Mouse (Mus musculus) MEL (cell line): ENCODE data around the gene Sepsecs. TPM values are rescaled to one million over a fixed set of nuclear protein-coding genes. Genes with fewer than 3 reads are reported as not detected.

Experiments
- DNase-seq: peaks from one replicate; pipeline ENCODE4 v3.0.0; 2011; ENCODE audit warnings: low read depth, low spot score
- H3K27ac ChIP-seq: 2 replicates; pipeline ENCODE4 v1.5.1; 2012; ENCODE audit warnings: low read depth, mild to moderate bottlenecking, control low read depth, low read length, moderate library complexity; ENCODE audit not compliant: control insufficient read depth
- H3K27me3 ChIP-seq, 2 experiments: fragments of 150-350 bp in 1 of 2; sonication (generic) in 1 of 2; 2 replicates each; pipeline ENCODE4 v1.6.1; 2012; ENCODE audit warnings: low read length in 2 of 2, mild to moderate bottlenecking in 2 of 2, improper control_type of control experiment in 1 of 2, moderate library complexity in 1 of 2; ENCODE audit not compliant: insufficient read depth in 2 of 2, control insufficient read depth in 1 of 2
- H3K36me3 ChIP-seq, 2 experiments: 2 replicates each; pipeline ENCODE4 v1.6.1; 2012 to 2014; ENCODE audit warnings: low read length in 2 of 2, improper control_type of control experiment in 1 of 2, inconsistent platforms in 1 of 2, mild to moderate bottlenecking in 1 of 2; ENCODE audit not compliant: insufficient read depth in 2 of 2, control insufficient read depth in 1 of 2
- H3K4me1 ChIP-seq, 2 experiments: fragments of 150-350 bp in 1 of 2; sonication (generic) in 1 of 2; 2 replicates each; pipeline ENCODE4 v1.6.1; 2012; ENCODE audit warnings: low read length in 2 of 2, improper control_type of control experiment in 1 of 2, mild to moderate bottlenecking in 1 of 2; ENCODE audit not compliant: insufficient read depth in 2 of 2, control insufficient read depth in 1 of 2
- H3K4me3 ChIP-seq, 2 experiments: fragments of 150-350 bp in 1 of 2; sonication (generic) in 1 of 2; 2 replicates each; pipeline ENCODE4 v1.5.1; 2012; ENCODE audit warnings: low read depth in 2 of 2, low read length in 2 of 2, mild to moderate bottlenecking in 2 of 2, moderate library complexity in 2 of 2, control low read depth in 1 of 2, improper control_type of control experiment in 1 of 2; ENCODE audit not compliant: control insufficient read depth in 1 of 2, insufficient read depth in 1 of 2
- H3K79me2 ChIP-seq: 2 replicates; pipeline ENCODE4 v1.6.1; 2012; ENCODE audit warnings: mild to moderate bottlenecking, low read length, moderate library complexity; ENCODE audit not compliant: control insufficient read depth, poor library complexity, insufficient read depth
- H3K9ac ChIP-seq: 2 replicates; pipeline ENCODE4 v1.6.1; 2012; ENCODE audit warnings: low read depth, mild to moderate bottlenecking, control low read depth, low read length, moderate library complexity; ENCODE audit not compliant: control insufficient read depth, poor library complexity, severe bottlenecking
- H3K9me3 ChIP-seq: fragments of 150-350 bp; sonication (generic); replicated peaks from 2 replicates; pipeline ENCODE4 v1.6.1; 2012; ENCODE audit warnings: mild to moderate bottlenecking, low read length, improper control_type of control experiment, moderate library complexity; ENCODE audit not compliant: insufficient read depth
- BHLHE40 ChIP-seq: IDR thresholded peaks from 2 replicates; pipeline ENCODE4 v1.6.1; 2012; ENCODE audit warnings: low read depth, mild to moderate bottlenecking, inconsistent platforms, low read length, improper control_type of control experiment, borderline replicate concordance
- CHD1 ChIP-seq: IDR thresholded peaks from 2 replicates; pipeline ENCODE4 v1.6.1; 2012; ENCODE audit warnings: low read depth, mild to moderate bottlenecking, inconsistent platforms, low read length, improper control_type of control experiment
- CHD2 ChIP-seq: IDR thresholded peaks from 2 replicates; pipeline ENCODE4 v1.6.1; 2011; ENCODE audit warnings: low read length, improper control_type of control experiment
- ELF1 ChIP-seq: IDR thresholded peaks from 2 replicates; pipeline ENCODE4 v1.6.1; 2014; ENCODE audit warnings: low read depth, mild to moderate bottlenecking, inconsistent platforms, low read length, improper control_type of control experiment, moderate library complexity
- EP300 ChIP-seq, 2 experiments: IDR thresholded peaks; 2 replicates each; pipeline ENCODE4 v1.6.1; 2011; ENCODE audit warnings: improper control_type of control experiment in 2 of 2, low read length in 2 of 2, low read depth in 1 of 2, mild to moderate bottlenecking in 1 of 2
- ETS1 ChIP-seq: IDR thresholded peaks from 2 replicates; pipeline ENCODE4 v1.6.1; 2012; ENCODE audit warnings: low read depth, mild to moderate bottlenecking, inconsistent platforms, low read length, improper control_type of control experiment, moderate library complexity
- GABPA ChIP-seq: IDR thresholded peaks from 2 replicates; pipeline ENCODE4 v1.6.1; 2012; ENCODE audit warnings: low read depth, mild to moderate bottlenecking, inconsistent platforms, low read length, improper control_type of control experiment, moderate library complexity
- MAX ChIP-seq: IDR thresholded peaks from 2 replicates; pipeline ENCODE4 v1.6.1; 2011; ENCODE audit warnings: low read length, improper control_type of control experiment
- MXI1 ChIP-seq: IDR thresholded peaks from 2 replicates; pipeline ENCODE4 v1.6.1; 2011; ENCODE audit warnings: mild to moderate bottlenecking, low read depth, low read length, improper control_type of control experiment
- MYB ChIP-seq: IDR thresholded peaks from 2 replicates; pipeline ENCODE4 v1.6.1; 2011; ENCODE audit warnings: mild to moderate bottlenecking, low read depth, low read length, improper control_type of control experiment
- MYC ChIP-seq: IDR thresholded peaks from 2 replicates; pipeline ENCODE4 v1.6.1; 2011; ENCODE audit warnings: low read depth, mild to moderate bottlenecking, low read length, improper control_type of control experiment, moderate library complexity
- NELFE ChIP-seq: IDR thresholded peaks from 2 replicates; pipeline ENCODE4 v1.6.1; 2011; ENCODE audit warnings: low read depth, low read length, improper control_type of control experiment
- POLR2A ChIP-seq, 2 experiments: IDR thresholded peaks; 2 replicates each; pipeline ENCODE4 v1.6.1; 2011 to 2012; ENCODE audit warnings: low read length in 2 of 2, mild to moderate bottlenecking in 2 of 2, control low read depth in 1 of 2, improper control_type of control experiment in 1 of 2, low read depth in 1 of 2, moderate library complexity in 1 of 2; ENCODE audit not compliant: control insufficient read depth in 1 of 2, insufficient read depth in 1 of 2, poor library complexity in 1 of 2
- SMC3 ChIP-seq: IDR thresholded peaks from 2 replicates; pipeline ENCODE4 v1.6.1; 2011; ENCODE audit warnings: low read depth, low read length, improper control_type of control experiment
- TBP ChIP-seq: IDR thresholded peaks from 2 replicates; pipeline ENCODE4 v1.8.0; 2011; ENCODE audit warnings: low read depth, low read length, improper control_type of control experiment
- UBTF ChIP-seq: IDR thresholded peaks from 2 replicates; pipeline ENCODE4 v1.6.1; 2012; ENCODE audit warnings: low read depth, mild to moderate bottlenecking, inconsistent platforms, low read length, improper control_type of control experiment, moderate library complexity, borderline replicate concordance; ENCODE audit not compliant: insufficient read depth
- ZNF384 ChIP-seq: IDR thresholded peaks from 2 replicates; pipeline ENCODE4 v1.6.1; 2012; ENCODE audit warnings: low read depth, mild to moderate bottlenecking, inconsistent platforms, low read length, improper control_type of control experiment
- polyA plus RNA-seq, 2 experiments: library from polyadenylated mRNA; stranded (reverse) in 1 of 2; unstranded in 1 of 2; fragments of >175 nt in 1 of 2; fragments of >200 nt in 1 of 2; gene quantifications; 2 replicates each; pipeline versions ENCODE4 v1.2.1 to v1.2.4; 2012; ENCODE audit warnings: low replicate concordance in 2 of 2, low read depth in 1 of 2; ENCODE audit not compliant: insufficient read length in 2 of 2, insufficient read depth in 1 of 2, missing spikeins in 1 of 2
- total RNA-seq: library from RNA; depleted of rRNA; stranded (reverse); fragments of 300-350 nt; gene quantifications from 2 replicates; pipeline ENCODE4 v1.2.3, GENCODE M21; 2012

Sepsecs gene
- total and polyA plus RNA-seq, 3 experiments = 11.8 to 12.2 TPM; not detected in 1

- H3K27me3 ChIP-seq = no peaks in the 10 kb centered on the region; a peak in 1 of 4 replicates
- peak; percentile 13 for DNase-seq
- no peak overlapping the region for H3K27ac ChIP-seq
- no peak overlapping the region for H3K4me3 ChIP-seq
- no peak overlapping the region for H3K9ac ChIP-seq
- no peaks in the 10 kb centered on the region for H3K4me1 ChIP-seq
- H3K36me3 ChIP-seq = no peaks in the 10 kb centered on the region
- no peaks in the 10 kb centered on the region for H3K79me2 ChIP-seq
- no peaks in the 10 kb centered on the region for H3K9me3 ChIP-seq
- TF ChIP-seq EP300 (IDR thresholded peaks at IDR 0.05; ENCODE audit: low read depth in 1 of 2, low read length in 2 of 2) (no peak), SMC3 (no peak), POLR2A (IDR thresholded peaks at IDR 0.05; ENCODE audit: control insufficient read depth in 1 of 2, insufficient read depth in 1 of 2, low read depth in 1 of 2, low read length in 2 of 2, poor library complexity in 1 of 2) (no peak), UBTF (no peak), ELF1 (no peak), MAX (no peak), TBP (no peak), NELFE (no peak), MYC (no peak), CHD2 (no peak), MXI1 (no peak), MYB (no peak), CHD1 (no peak), ETS1 (no peak), BHLHE40 (no peak), GABPA (no peak)
These were observed 54.8 kb downstream of the Sepsecs start for GRCm38 (mm10) chr5:52614686-52615085.

- H3K4me1 ChIP-seq = no peaks in the 10 kb centered on the region
- H3K9ac ChIP-seq = no peak overlapping the region
- H3K9me3 ChIP-seq = no peaks in the 10 kb centered on the region
- no peaks in the 10 kb centered on the region for H3K27me3 ChIP-seq
- no peaks in the 10 kb centered on the region for H3K79me2 ChIP-seq
- TF ChIP-seq ZNF384 (no peak), CHD2 (no peak), GABPA (no peak)
- H3K4me3 ChIP-seq = no peak overlapping the region
- no peak for DNase-seq
- no peaks in the 10 kb centered on the region for H3K36me3 ChIP-seq
- no peak overlapping the region for H3K27ac ChIP-seq
These were observed 56.7 kb downstream of the Sepsecs start for GRCm38 (mm10) chr5:52612776-52613175.
